Mouse (Mus musculus) yolk sac, embryonic 10.5 days (tissue): ENCODE data around the gene Mical2.

Experiments used
- DNase-seq: peaks from one replicate; pipeline ENCODE4 v3.0.0-alpha.2; 2017; ENCODE audit warnings: low spot score

The Mical2 gene

GRCm38 (mm10) chr7:112318306-112318705 lies 92.7 kb downstream of the Mical2 start:
- no peak for DNase-seq

GRCm38 (mm10) chr7:112319419-112319818 lies 93.8 kb downstream of the Mical2 start:
- DNase-seq, result no peak

- no peak for DNase-seq
Observed at GRCm38 (mm10) chr7:112320052-112320730, 94.5 kb downstream of the Mical2 start.

GRCm38 (mm10) chr7:112321798-112322794 lies 96.4 kb downstream of the Mical2 start:
- no peak for DNase-seq

GRCm38 (mm10) chr7:112324577-112324976 lies 98.9 kb downstream of the Mical2 start:
- no peak for DNase-seq

- DNase-seq, result no peak
Observed at GRCm38 (mm10) chr7:112326852-112327251, 101.2 kb downstream of the Mical2 start.

- DNase-seq, result no peak
Observed at GRCm38 (mm10) chr7:112328969-112329368, 103.3 kb downstream of the Mical2 start.

GRCm38 (mm10) chr7:112329496-112329895 lies 103.8 kb downstream of the Mical2 start:
- no peak for DNase-seq

GRCm38 (mm10) chr7:112330935-112331334 lies 105.3 kb downstream of the Mical2 start:
- no peak for DNase-seq

GRCm38 (mm10) chr7:112331804-112332203 lies 106.1 kb downstream of the Mical2 start:
- DNase-seq, result no peak

- DNase-seq, result no peak
Observed at GRCm38 (mm10) chr7:112332426-112332825, 106.8 kb downstream of the Mical2 start.

- DNase-seq, result no peak
Observed at GRCm38 (mm10) chr7:112333404-112333803, 107.7 kb downstream of the Mical2 start.

GRCm38 (mm10) chr7:112336213-112336631 lies 110.6 kb downstream of the Mical2 start:
- DNase-seq, result no peak

- no peak for DNase-seq
Observed at GRCm38 (mm10) chr7:112336769-112337168, 111.1 kb downstream of the Mical2 start.

GRCm38 (mm10) chr7:112337736-112338135 lies 112.1 kb downstream of the Mical2 start:
- no peak for DNase-seq

- DNase-seq, result no peak
Observed at GRCm38 (mm10) chr7:112341052-112341451, 115.4 kb downstream of the Mical2 start.

- DNase-seq, result no peak
Observed at GRCm38 (mm10) chr7:112345687-112346086, 120.0 kb downstream of the Mical2 start.

GRCm38 (mm10) chr7:112351541-112351940 lies 125.9 kb downstream of the Mical2 start:
- peak; percentile 5 for DNase-seq

- no peak for DNase-seq
Observed at GRCm38 (mm10) chr7:112352005-112352404, 126.3 kb downstream of the Mical2 start.

- no peak for DNase-seq
Observed at GRCm38 (mm10) chr7:112353011-112353410, 127.4 kb downstream of the Mical2 start.

- no peak for DNase-seq
Observed at GRCm38 (mm10) chr7:112353939-112354338, 128.3 kb downstream of the Mical2 start.

GRCm38 (mm10) chr7:112354503-112354951 lies 128.9 kb downstream of the Mical2 start:
- peak; percentile 66 for DNase-seq

- DNase-seq, result no peak
Observed at GRCm38 (mm10) chr7:112359594-112359993, 133.9 kb downstream of the Mical2 start.
